Mouse (Mus musculus) heart, embryonic 11.5 days (tissue): Measurements from ENCODE around the gene Cyp2d11. TPM values are rescaled to one million over a fixed set of nuclear protein-coding genes. Genes with fewer than 3 reads are reported as not detected.
"Not testable (repeated sequence)": the region's sequence is repeated elsewhere in the genome, so short reads cannot be mapped to it uniquely, and the experiment has no call there.

Experiments used
- ATAC-seq: fragments of 200-750 bp; cut with Nextera tagmentation; replicated peaks from 2 replicates; pipeline ENCODE4 v1.8.0; 2017; ENCODE audit warnings: moderate library complexity; ENCODE audit not compliant: insufficient number of reproducible peaks, low FRiP score, low TSS enrichment
- H3K27ac ChIP-seq: fragments of 300-500 bp; sonication (generic); 2 replicates; pipeline ENCODE4 v1.5.1; 2014; ENCODE audit warnings: mild to moderate bottlenecking, low read depth, low read length
- H3K27me3 ChIP-seq: fragments of 300-500 bp; sonication (generic); 2 replicates; pipeline ENCODE4 v1.6.1; 2014; ENCODE audit warnings: mild to moderate bottlenecking, low read length, mixed read lengths; ENCODE audit not compliant: control insufficient read depth, insufficient read depth
- H3K36me3 ChIP-seq: fragments of 300-500 bp; sonication (generic); 2 replicates; pipeline ENCODE4 v1.6.1; 2014; ENCODE audit warnings: mild to moderate bottlenecking, low read length, moderate library complexity, mixed read lengths; ENCODE audit not compliant: control insufficient read depth, insufficient read depth
- H3K4me1 ChIP-seq: fragments of 300-500 bp; sonication (generic); 2 replicates; pipeline ENCODE4 v1.6.1; 2014; ENCODE audit warnings: low read length; ENCODE audit not compliant: control insufficient read depth, insufficient read depth
- H3K4me2 ChIP-seq: fragments of 300-500 bp; sonication (generic); 2 replicates; pipeline ENCODE4 v1.6.1; 2014; ENCODE audit warnings: mild to moderate bottlenecking, moderate library complexity
- H3K4me3 ChIP-seq: fragments of 300-500 bp; sonication (generic); 2 replicates; pipeline ENCODE4 v1.5.1; 2014; ENCODE audit warnings: low read depth, low read length
- H3K9ac ChIP-seq: fragments of 300-500 bp; sonication (generic); 2 replicates; pipeline ENCODE4 v1.6.1; 2014; ENCODE audit warnings: mild to moderate bottlenecking, low read depth, low read length, moderate library complexity
- H3K9me3 ChIP-seq: fragments of 300-500 bp; sonication (generic); replicated peaks from 2 replicates; pipeline ENCODE4 v1.6.1; 2016; ENCODE audit warnings: low read length; ENCODE audit not compliant: control insufficient read depth
- WGBS: fragments of 180-500 bp; shearing (Covaris S2); extraction: QIAGEN DNeasy Blood & Tissue Kit; methylation state at CpG from one replicate; pipeline ENCODE4 v1.1.7; 2014; ENCODE audit not compliant: insufficient replicate concordance; 5-methylcytosine and 5-hydroxymethylcytosine counted together
- polyA plus RNA-seq: library from polyadenylated mRNA; unstranded; fragments of >200 nt; fragmentation: Nextera tagmentation; extraction: Ambion mirVana; gene quantifications from 2 replicates; pipeline ENCODE4 v1.2.1, GENCODE M21; 2014

The Cyp2d11 gene
- not detected in 2 replicates for polyA plus RNA-seq

GRCm38 (mm10) chr15:82393922-82394321 is at the start of gene Cyp2d11:
TSS of gene Cyp2d11 (minus strand) at chr15:82394022.
- not testable (repeated sequence) for H3K4me3 ChIP-seq, ATAC-seq, H3K9me3 ChIP-seq, H3K27ac ChIP-seq, H3K36me3 ChIP-seq, H3K4me1 ChIP-seq, H3K4me2 ChIP-seq, H3K9ac ChIP-seq, H3K27me3 ChIP-seq
- WGBS = 76% methylated on average over 2 of the region's 2 CpGs

GRCm38 (mm10) chr15:82437975-82438617 is 44.3 kb upstream of the Cyp2d11 start:
- H3K4me3 ChIP-seq = no peak overlapping the region
- no peaks in the 10 kb centered on the region for H3K27me3 ChIP-seq
- WGBS = 62% methylated on average over 5 of the region's 5 CpGs
- 0 out of 2 replicates have a peak, but pooled peaks cover 3% of the 10 kb centered on the region for H3K9me3 ChIP-seq
- no peaks in the 10 kb centered on the region for H3K36me3 ChIP-seq
- ATAC-seq = no peak
- H3K4me1 ChIP-seq = no peaks in the 10 kb centered on the region
- no peak overlapping the region for H3K9ac ChIP-seq
- no peak overlapping the region for H3K4me2 ChIP-seq
- no peak overlapping the region for H3K27ac ChIP-seq

- no peak overlapping the region for H3K4me2 ChIP-seq
- no peaks in the 10 kb centered on the region for H3K36me3 ChIP-seq
- no peaks in the 10 kb centered on the region for H3K4me1 ChIP-seq
- H3K9ac ChIP-seq = no peak overlapping the region
- 81% methylated on average over 2 of the region's 2 CpGs for WGBS
- H3K27me3 ChIP-seq = no peaks in the 10 kb centered on the region
- H3K9me3 ChIP-seq = 0 out of 2 replicates have a peak, but pooled peaks cover 3% of the 10 kb centered on the region
- no peak overlapping the region for H3K27ac ChIP-seq
- no peak for ATAC-seq
- H3K4me3 ChIP-seq = no peak overlapping the region
Measured at GRCm38 (mm10) chr15:82435606-82436005, 41.8 kb upstream of the Cyp2d11 start.

GRCm38 (mm10) chr15:82435011-82435410 is 41.2 kb upstream of the Cyp2d11 start:
- no peak for ATAC-seq
- Histone ChIP-seq H3K9ac (no peak overlapping the region), H3K36me3 (no peaks in the 10 kb centered on the region), H3K4me2 (no peak overlapping the region), H3K9me3 (0 out of 2 replicates have a peak, but pooled peaks cover 3% of the 10 kb centered on the region), H3K4me3 (no peak overlapping the region), H3K4me1 (no peaks in the 10 kb centered on the region), H3K27me3 (no peaks in the 10 kb centered on the region), H3K27ac (no peak overlapping the region)
- WGBS = 75% methylated on average over 3 of the region's 3 CpGs

GRCm38 (mm10) chr15:82434541-82434940 is 40.7 kb upstream of the Cyp2d11 start:
- 0 out of 2 replicates have a peak, but pooled peaks cover 3% of the 10 kb centered on the region for H3K9me3 ChIP-seq

GRCm38 (mm10) chr15:82433621-82434020 is 39.8 kb upstream of the Cyp2d11 start:
- H3K9ac ChIP-seq = no peak overlapping the region
- H3K4me3 ChIP-seq = no peak overlapping the region
- no peak overlapping the region for H3K4me2 ChIP-seq
- 86% methylated on average over 3 of the region's 3 CpGs for WGBS
- H3K27me3 ChIP-seq = no peaks in the 10 kb centered on the region
- H3K9me3 ChIP-seq = 0 out of 2 replicates have a peak, but pooled peaks cover 3% of the 10 kb centered on the region
- H3K36me3 ChIP-seq = no peaks in the 10 kb centered on the region
- ATAC-seq = no peak
- H3K27ac ChIP-seq = no peak overlapping the region
- no peaks in the 10 kb centered on the region for H3K4me1 ChIP-seq

More at GRCm38 (mm10) chr15:82434541-82434940, 40.7 kb upstream of the Cyp2d11 start:
- Histone ChIP-seq H3K27me3 (no peaks in the 10 kb centered on the region), H3K27ac (no peak overlapping the region), H3K4me3 (no peak overlapping the region), H3K4me1 (no peaks in the 10 kb centered on the region), H3K9ac (no peak overlapping the region), H3K4me2 (no peak overlapping the region), H3K36me3 (no peaks in the 10 kb centered on the region)
- no peak for ATAC-seq
- 78% methylated on average over 3 of the region's 3 CpGs for WGBS

- H3K36me3 ChIP-seq = no peaks in the 10 kb centered on the region
- no peaks in the 10 kb centered on the region for H3K4me1 ChIP-seq
- no peaks in the 10 kb centered on the region for H3K27me3 ChIP-seq
- 0 out of 2 replicates have a peak, but pooled peaks cover 3% of the 10 kb centered on the region for H3K9me3 ChIP-seq
- no peak within 1 kb of the TSS for H3K27ac ChIP-seq
- no peak within 1 kb of the TSS for H3K4me3 ChIP-seq
- H3K4me2 ChIP-seq = no peak within 1 kb of the TSS
- ATAC-seq = no peak
- no peak within 1 kb of the TSS for H3K9ac ChIP-seq
Measured at GRCm38 (mm10) chr15:82433137-82433536, 39.3 kb upstream of the Cyp2d11 start, which contains the start of gene Cyp2d9. TSS of gene Cyp2d9 (plus strand) at chr15:82433437.

- no peaks in the 10 kb centered on the region for H3K27me3 ChIP-seq
- no peak overlapping the region for H3K4me3 ChIP-seq
- no peak for ATAC-seq
- no peak overlapping the region for H3K9ac ChIP-seq
- WGBS = 76% methylated on average over 3 of the region's 3 CpGs
- H3K4me2 ChIP-seq = no peak overlapping the region
- H3K9me3 ChIP-seq = no peaks in the 10 kb centered on the region
- H3K36me3 ChIP-seq = no peaks in the 10 kb centered on the region
- H3K27ac ChIP-seq = no peak overlapping the region
- no peaks in the 10 kb centered on the region for H3K4me1 ChIP-seq
Measured at GRCm38 (mm10) chr15:82423471-82423870, 29.6 kb upstream of the Cyp2d11 start.

GRCm38 (mm10) chr15:82422935-82423334 is 29.1 kb upstream of the Cyp2d11 start:
- H3K9ac ChIP-seq = no peak overlapping the region
- no peak overlapping the region for H3K4me3 ChIP-seq
- H3K27me3 ChIP-seq = no peaks in the 10 kb centered on the region
- no peaks in the 10 kb centered on the region for H3K36me3 ChIP-seq
- no peaks in the 10 kb centered on the region for H3K4me1 ChIP-seq
- no peak overlapping the region for H3K27ac ChIP-seq
- no peak for ATAC-seq
- 70% methylated on average over 4 of the region's 4 CpGs for WGBS
- no peaks in the 10 kb centered on the region for H3K9me3 ChIP-seq
- no peak overlapping the region for H3K4me2 ChIP-seq
